Mouse (Mus musculus) ES-Bruce4 (cell line): Measurements from ENCODE around the gene Apoa5. TPM values are rescaled to one million over a fixed set of nuclear protein-coding genes. Genes with fewer than 3 reads are reported as not detected.

Experiments used
- H3K27ac ChIP-seq: 2 replicates; pipeline ENCODE4 v1.5.1; 2012; ENCODE audit warnings: low read length, inconsistent platforms; ENCODE audit not compliant: insufficient read depth
- H3K27me3 ChIP-seq: 2 replicates; pipeline ENCODE4 v1.6.1; 2012; ENCODE audit warnings: mild to moderate bottlenecking, low read length, inconsistent platforms; ENCODE audit not compliant: control insufficient read depth, poor library complexity, insufficient read depth, severe bottlenecking
- H3K36me3 ChIP-seq: 2 replicates; pipeline ENCODE4 v1.6.1; 2012; ENCODE audit warnings: inconsistent platforms, mild to moderate bottlenecking, low read length, moderate library complexity; ENCODE audit not compliant: control insufficient read depth, poor library complexity, insufficient read depth, severe bottlenecking
- H3K4me1 ChIP-seq: one replicate; pipeline ENCODE4 v1.8.1; 2011; ENCODE audit warnings: low read length; ENCODE audit not compliant: control insufficient read depth, insufficient read depth
- H3K4me3 ChIP-seq: 2 replicates; pipeline ENCODE4 v1.5.1; 2011; ENCODE audit warnings: low read depth, mild to moderate bottlenecking, low read length
- H3K9ac ChIP-seq: 2 replicates; pipeline ENCODE4 v1.6.1; 2012; ENCODE audit warnings: low read depth, mild to moderate bottlenecking, inconsistent platforms; ENCODE audit not compliant: poor library complexity, severe bottlenecking
- H3K9me3 ChIP-seq: replicated peaks from 2 replicates; pipeline ENCODE4 v1.6.1; 2012; ENCODE audit warnings: mild to moderate bottlenecking, low read length, inconsistent platforms; ENCODE audit not compliant: control insufficient read depth, poor library complexity, insufficient read depth, severe bottlenecking
- CTCF ChIP-seq: IDR thresholded peaks from one replicate; pipeline ENCODE4 v1.8.1; 2011; ENCODE audit warnings: low read depth, low read length
- EP300 ChIP-seq: IDR thresholded peaks from 2 replicates; pipeline ENCODE4 v1.6.1; 2011; ENCODE audit warnings: low read depth, low read length; ENCODE audit not compliant: insufficient read depth
- POLR2A ChIP-seq: IDR thresholded peaks from one replicate; pipeline ENCODE4 v1.8.1; 2011; ENCODE audit warnings: low read length; ENCODE audit not compliant: insufficient read depth
- polyA plus RNA-seq: library from polyadenylated mRNA; stranded (reverse); fragments of >200 nt; gene quantifications from 2 replicates; pipeline ENCODE4 v1.2.4, GENCODE M21; 2011; ENCODE audit warnings: low read depth; ENCODE audit not compliant: missing spikeins, insufficient read depth, insufficient read length

Apoa5 gene
- not detected in 2 replicates for polyA plus RNA-seq

DNA sequence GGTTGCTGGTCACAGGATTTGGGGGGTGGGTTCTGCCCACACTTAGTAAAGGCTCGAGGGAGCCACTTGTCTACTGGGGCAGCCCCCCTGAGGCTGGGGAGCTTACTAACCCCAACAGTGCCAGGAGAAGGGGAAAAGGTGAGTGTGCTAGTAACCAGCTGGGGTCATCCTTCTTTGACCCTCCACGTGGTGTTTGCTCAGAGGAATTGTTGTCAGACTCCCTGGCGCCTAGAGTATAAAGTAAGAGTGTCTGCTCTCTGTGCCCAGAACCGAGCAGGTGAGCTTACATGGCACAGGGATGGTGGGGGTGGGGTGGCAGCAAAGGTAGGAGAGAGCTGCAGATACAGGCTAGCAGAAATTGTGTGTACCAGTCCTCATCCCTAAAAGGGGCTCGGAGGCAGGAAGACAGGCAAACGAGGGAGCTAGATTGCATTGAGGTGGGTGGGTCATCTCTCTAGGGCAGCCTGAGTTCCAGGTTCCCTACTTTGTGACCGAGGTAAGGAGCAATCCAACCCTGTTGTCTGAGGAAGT is at the start of gene Apoa5:
Gene Apoa5, plus strand, starts transcription at position 291 of the 531 bp plus-strand sequence.
- no peak for TF ChIP-seq CTCF
- no peak for TF ChIP-seq EP300
- no peak for TF ChIP-seq POLR2A
- H3K9me3 ChIP-seq, result no peaks in the 10 kb centered on the region
- no peaks in the 10 kb centered on the region for H3K36me3 ChIP-seq

GRCm38 (mm10) chr9:46223090-46223489 is 45.3 kb upstream of the Apoa5 start:
- no peak for TF ChIP-seq CTCF
- H3K36me3 ChIP-seq, result no peaks in the 10 kb centered on the region

More for the DNA sequence above, at the start of gene Apoa5:
- Histone ChIP-seq H3K27me3 (no peaks in the 10 kb centered on the region), H3K4me3 (no peak within 1 kb of the TSS), H3K9ac (no peak within 1 kb of the TSS), H3K4me1 (no peaks in the 10 kb centered on the region), H3K27ac (no peak within 1 kb of the TSS)

DNA sequence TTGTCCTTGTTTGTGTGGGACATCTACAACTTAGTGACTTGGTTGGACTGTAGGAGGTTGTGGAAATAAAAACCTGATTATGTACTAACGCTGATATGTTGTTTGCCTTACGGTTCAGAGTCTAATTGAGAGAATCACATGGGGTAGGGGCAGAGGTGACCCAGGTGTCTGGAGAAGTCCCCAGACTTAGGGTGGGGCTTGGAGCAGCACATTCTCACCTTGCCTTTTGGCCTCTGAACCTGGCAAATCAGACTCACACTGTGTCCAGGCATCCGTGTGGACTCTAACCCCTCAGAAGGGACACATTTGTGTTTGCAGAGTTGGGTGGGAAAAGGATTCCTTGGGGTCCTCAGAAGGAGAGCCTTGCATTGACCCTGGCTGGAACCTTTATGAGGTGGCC is 44.3 kb upstream of the Apoa5 start:
- Histone ChIP-seq H3K9me3 (no peaks in the 10 kb centered on the region), H3K27ac (no peak overlapping the region), H3K4me3 (no peak overlapping the region), H3K9ac (no peak overlapping the region), H3K27me3 (no peaks in the 10 kb centered on the region), H3K4me1 (no peaks in the 10 kb centered on the region), H3K36me3 (no peaks in the 10 kb centered on the region)
- TF ChIP-seq EP300 (no peak), CTCF (no peak), POLR2A (no peak)

More at GRCm38 (mm10) chr9:46223090-46223489, 45.3 kb upstream of the Apoa5 start:
- Histone ChIP-seq H3K9me3 (no peaks in the 10 kb centered on the region), H3K27ac (no peak overlapping the region), H3K4me3 (no peak overlapping the region), H3K4me1 (no peaks in the 10 kb centered on the region), H3K9ac (no peak overlapping the region), H3K27me3 (no peaks in the 10 kb centered on the region)

DNA sequence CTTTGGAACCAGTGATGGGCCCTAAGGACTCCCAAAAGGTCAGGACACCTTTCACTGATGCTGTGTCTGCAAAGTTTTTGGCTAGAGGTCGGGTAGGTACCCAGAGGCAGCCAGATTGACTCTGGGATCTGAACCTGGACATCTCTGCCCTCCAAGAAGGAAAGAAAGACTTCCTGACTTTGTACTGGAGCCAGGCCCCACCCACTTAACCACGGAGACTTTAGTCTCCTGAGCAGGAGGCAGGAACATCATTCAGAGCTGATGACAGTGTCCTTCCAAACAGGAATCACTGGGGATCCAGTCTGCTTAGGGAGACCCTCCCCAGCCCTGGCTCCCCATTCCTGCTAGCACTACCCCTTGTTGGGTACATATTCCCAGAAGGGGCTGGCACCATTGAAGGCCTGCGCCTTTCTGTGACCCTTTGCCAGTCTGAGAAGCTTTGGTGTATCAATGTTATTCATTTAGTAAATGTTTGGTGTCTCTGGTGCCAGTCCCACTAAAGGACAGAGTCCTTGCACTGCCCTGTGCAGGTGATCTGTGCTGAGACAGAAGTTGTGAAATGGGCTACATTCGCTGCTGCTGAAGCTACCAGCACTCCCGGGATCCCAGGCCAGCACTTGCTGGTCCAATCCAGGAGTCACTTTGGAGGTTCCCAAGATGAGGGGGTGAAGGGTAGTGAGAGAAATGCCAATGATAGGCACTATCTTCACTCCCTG is 43.3 kb upstream of the Apoa5 start:
- Histone ChIP-seq H3K9ac (no peak overlapping the region), H3K27me3 (no peaks in the 10 kb centered on the region), H3K27ac (no peak overlapping the region), H3K4me1 (no peaks in the 10 kb centered on the region), H3K9me3 (no peaks in the 10 kb centered on the region), H3K36me3 (no peaks in the 10 kb centered on the region), H3K4me3 (no peak overlapping the region)
- TF ChIP-seq EP300 (no peak), POLR2A (no peak), CTCF (no peak)

DNA sequence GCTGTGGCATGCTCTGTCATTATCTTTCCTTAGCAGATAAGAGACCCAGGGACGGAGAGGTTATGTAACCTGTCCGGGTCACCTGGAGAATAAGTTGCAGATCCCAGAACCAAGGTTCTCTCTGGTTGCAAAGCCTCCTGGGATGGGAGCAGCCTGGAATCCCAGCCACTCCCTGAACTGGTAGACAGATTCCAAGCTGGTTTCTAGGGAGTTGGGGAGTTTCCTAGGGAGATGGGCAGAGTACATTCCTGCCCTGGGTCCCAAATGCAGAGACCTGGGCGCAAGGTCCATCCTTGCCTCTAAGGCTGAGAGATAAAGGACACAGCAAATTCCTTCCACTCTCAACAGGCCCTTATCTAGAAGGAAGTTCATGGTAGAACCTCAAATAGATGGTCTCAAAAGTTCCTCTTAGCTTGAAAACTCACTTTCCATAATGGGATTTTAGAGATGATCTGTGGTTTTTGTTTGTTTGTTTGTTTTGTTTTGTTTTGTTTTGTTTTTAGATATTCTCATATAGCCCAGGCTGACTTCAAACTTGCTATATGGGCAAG is 41.3 kb upstream of the Apoa5 start:
- no peak overlapping the region for H3K9ac ChIP-seq
- TF ChIP-seq EP300 (no peak), POLR2A (no peak), CTCF (no peak)
- H3K4me3 ChIP-seq, result no peak overlapping the region
- no peaks in the 10 kb centered on the region for H3K36me3 ChIP-seq
- no peak overlapping the region for H3K27ac ChIP-seq
- H3K4me1 ChIP-seq, result no peaks in the 10 kb centered on the region
- no peaks in the 10 kb centered on the region for H3K9me3 ChIP-seq
- no peaks in the 10 kb centered on the region for H3K27me3 ChIP-seq

- no peak within 1 kb of the TSS for H3K4me3 ChIP-seq
- H3K27me3 ChIP-seq, result no peaks in the 10 kb centered on the region
- no peaks in the 10 kb centered on the region for H3K9me3 ChIP-seq
- H3K27ac ChIP-seq, result no peak within 1 kb of the TSS
- H3K9ac ChIP-seq, result no peak within 1 kb of the TSS
- TF ChIP-seq EP300 (no peak), CTCF (peak; percentile 22), POLR2A (no peak)
- H3K36me3 ChIP-seq, result no peaks in the 10 kb centered on the region
- H3K4me1 ChIP-seq, result no peaks in the 10 kb centered on the region
Observed at GRCm38 (mm10) chr9:46228491-46228890, 39.9 kb upstream of the Apoa5 start, which contains the start of gene Apoa1. TSS of gene Apoa1 (plus strand) at chr9:46228580.
